Mouse (Mus musculus) adrenal gland, postnatal 4 days (tissue): Measurements from ENCODE around the gene Slc16a1. TPM values are rescaled to one million over a fixed set of nuclear protein-coding genes. Genes with fewer than 3 reads are reported as not detected.
"Not testable (repeated sequence)": the region's sequence is repeated elsewhere in the genome, so short reads cannot be mapped to it uniquely, and the experiment has no call there.

Experiments
- DNase-seq, 2 experiments: peaks; one replicate each; pipeline ENCODE4 v3.0.0; 2021 to 2022; ENCODE audit warnings: low spot score in 2 of 2, mixed read lengths in 2 of 2
- total RNA-seq, 2 experiments: library from RNA; stranded (reverse); gene quantifications; 2 replicates each; pipeline ENCODE4 v1.2.3; 2021

The Slc16a1 gene
- total RNA-seq, 2 experiments from 2014 or later, result 57.6 to 63.5 TPM

GRCm38 (mm10) chr3:104672041-104672440 is 33.6 kb downstream of the Slc16a1 start:
- no peak for DNase-seq

GRCm38 (mm10) chr3:104673642-104674328 is 35.3 kb downstream of the Slc16a1 start:
- no peak for DNase-seq

GRCm38 (mm10) chr3:104674329-104675220 is 36.1 kb downstream of the Slc16a1 start:
- DNase-seq, result no peak

- DNase-seq, result peak; percentile 46 to 48
Observed at GRCm38 (mm10) chr3:104675258-104675851, 36.9 kb downstream of the Slc16a1 start.

GRCm38 (mm10) chr3:104677781-104678180 is 39.3 kb downstream of the Slc16a1 start:
- DNase-seq, result no peak

- no peak for DNase-seq
Observed at GRCm38 (mm10) chr3:104678826-104679225, 40.4 kb downstream of the Slc16a1 start.

- DNase-seq, result no peak
Observed at GRCm38 (mm10) chr3:104682671-104683504, 44.4 kb downstream of the Slc16a1 start.

- DNase-seq, result peak; percentile 66 to 71
Observed at GRCm38 (mm10) chr3:104700751-104701335, 62.4 kb downstream of the Slc16a1 start.

- DNase-seq, result no peak
Observed at GRCm38 (mm10) chr3:104701761-104702160, 63.3 kb downstream of the Slc16a1 start.

GRCm38 (mm10) chr3:104703941-104704340 is 65.5 kb downstream of the Slc16a1 start:
- no peak for DNase-seq

GRCm38 (mm10) chr3:104706446-104706845 is 68.0 kb downstream of the Slc16a1 start:
- DNase-seq, result no peak

- DNase-seq, result not testable (repeated sequence)
Observed at GRCm38 (mm10) chr3:104706951-104707771, 68.7 kb downstream of the Slc16a1 start.

GRCm38 (mm10) chr3:104707772-104708144 is 69.3 kb downstream of the Slc16a1 start:
- DNase-seq, result not testable (repeated sequence)

Other genes starting within 250 kb of the Slc16a1 start
- gene Lrig2, start 126.8 kb upstream of the Slc16a1 start, total RNA-seq, result 10 to 100 TPM; 23.5 to 26.2 TPM
- 1 to 10 TPM; 8.8 to 9.2 TPM for gene Ppm1j, start 142.4 kb downstream of the Slc16a1 start, total RNA-seq
- 1 to 10 TPM; 1.2 to 1.3 TPM for gene Fam19a3, start 143.2 kb downstream of the Slc16a1 start, total RNA-seq
- gene Rhoc, start 149.7 kb downstream of the Slc16a1 start, total RNA-seq, result 100 to 1,000 TPM; 190 to 195 TPM
- 10 to 100 TPM; 49.0 to 52.8 TPM for gene Mov10, start 179.9 kb downstream of the Slc16a1 start, total RNA-seq
- 10 to 100 TPM; 32.3 to 33.1 TPM for gene St7l, start 225.3 kb downstream of the Slc16a1 start, total RNA-seq
- gene Capza1, start 225.8 kb downstream of the Slc16a1 start, total RNA-seq, result 10 to 100 TPM; 94.3 to 96.4 TPM